Mouse (Mus musculus) hindbrain, postnatal 0 days (tissue): ENCODE results near the gene Zfp114. TPM values are rescaled to one million over a fixed set of nuclear protein-coding genes. Genes with fewer than 3 reads are reported as not detected.
A peak's percentile ranks its signal among the peaks of the same experiment; 100 is the strongest.

Experiments
- ATAC-seq: fragments of 200-750 bp; cut with Nextera tagmentation; 2 replicates; pipeline ENCODE4 v1.8.0; 2017; ENCODE audit warnings: mild to moderate bottlenecking, moderate TSS enrichment, moderate library complexity
- DNase-seq: peaks from one replicate; pipeline ENCODE4 v3.0.0-alpha.2; 2015; ENCODE audit warnings: low spot score
- H3K27ac ChIP-seq: fragments of 300-500 bp; sonication (generic); 2 replicates; pipeline ENCODE4 v1.5.1; 2014; ENCODE audit warnings: mild to moderate bottlenecking
- H3K27me3 ChIP-seq: fragments of 300-500 bp; sonication (generic); 2 replicates; pipeline ENCODE4 v1.6.1; 2014; ENCODE audit warnings: low read length, mixed read lengths; ENCODE audit not compliant: insufficient read depth
- H3K36me3 ChIP-seq: fragments of 300-500 bp; sonication (generic); 2 replicates; pipeline ENCODE4 v1.6.1; 2014; ENCODE audit warnings: low read length, mixed read lengths; ENCODE audit not compliant: insufficient read depth
- H3K4me1 ChIP-seq: fragments of 300-500 bp; sonication (generic); 2 replicates; pipeline ENCODE4 v1.6.1; 2014; ENCODE audit warnings: antibody characterized with exemption, low read length, mixed read lengths; ENCODE audit not compliant: insufficient read depth
- H3K4me2 ChIP-seq: fragments of 300-500 bp; sonication (generic); 2 replicates; pipeline ENCODE4 v1.6.1; 2014; ENCODE audit warnings: low read depth, mild to moderate bottlenecking, low read length, moderate library complexity, mixed read lengths
- H3K4me3 ChIP-seq: fragments of 300-500 bp; sonication (generic); 2 replicates; pipeline ENCODE4 v1.5.1; 2014; ENCODE audit warnings: low read length
- H3K9ac ChIP-seq: fragments of 300-500 bp; sonication (generic); replicated peaks from 2 replicates; pipeline ENCODE4 v1.6.1; 2014; ENCODE audit warnings: mild to moderate bottlenecking, low read length, moderate library complexity, mixed read lengths
- H3K9me3 ChIP-seq: fragments of 300-500 bp; sonication (generic); 2 replicates; pipeline ENCODE4 v1.6.1; 2016; ENCODE audit warnings: low read length, mixed read lengths
- CTCF ChIP-seq: IDR thresholded peaks from 2 replicates; pipeline ENCODE4 v1.5.1; 2016; ENCODE audit warnings: antibody characterized with exemption, control low read depth, low read depth
- WGBS: fragments of 180-500 bp; shearing (Covaris S2); extraction: QIAGEN DNeasy Blood & Tissue Kit; methylation state at CpG from one replicate; pipeline ENCODE4 v1.1.7; 2014; 5-methylcytosine and 5-hydroxymethylcytosine counted together
- polyA plus RNA-seq: library from polyadenylated mRNA; unstranded; fragments of >200 nt; fragmentation: Nextera tagmentation; extraction: Ambion mirVana; gene quantifications from 2 replicates; pipeline ENCODE4 v1.2.1, GENCODE M21; 2015
- total RNA-seq: library from RNA; depleted of rRNA; stranded (reverse); fragments of >200 nt; gene quantifications from 2 replicates; pipeline ENCODE4 v1.2.3, GENCODE M21; 2014; rRNA removed

The Zfp114 gene
- total and polyA plus RNA-seq, 2 experiments from 2014 or later, result 3.0 to 5.5 TPM

GRCm38 (mm10) chr7:24207488-24208261 lies 32.8 kb downstream of the Zfp114 start:
- peak; percentile 93 for ATAC-seq
- Histone ChIP-seq H3K27ac (peak overlapping the region; percentile 74), H3K4me1 (0 out of 2 replicates have a peak, but pooled peaks cover 4% of the 10 kb centered on the region), H3K4me2 (peak overlapping the region; percentile 72), H3K4me3 (peak overlapping the region; percentile 63), H3K36me3 (no peaks in the 10 kb centered on the region), H3K27me3 (no peaks in the 10 kb centered on the region), H3K9me3 (no peaks in the 10 kb centered on the region), H3K9ac (peak overlapping the region; percentile 77)
- DNase-seq, result peak; percentile 93
- TF ChIP-seq CTCF, result peak; percentile 44
- WGBS, result 16% methylated on average over 24 of the region's 24 CpGs

- no peak overlapping the region for H3K27ac ChIP-seq
- ATAC-seq (peak; percentile 60; the same call in 1 of the 2 replicates), DNase-seq (no peak)
- H3K27me3 ChIP-seq, result no peaks in the 10 kb centered on the region
- H3K4me1 ChIP-seq, result 0 out of 2 replicates have a peak, but pooled peaks cover 4% of the 10 kb centered on the region
- no peaks in the 10 kb centered on the region for H3K36me3 ChIP-seq
- TF ChIP-seq CTCF, result no peak
- peak overlapping the region; percentile 77; the same call in 1 of the 2 replicates for H3K9ac ChIP-seq
- H3K4me3 ChIP-seq, result peak overlapping the region; percentile 63
- 56% methylated on average over 7 of the region's 7 CpGs for WGBS
- no peaks in the 10 kb centered on the region for H3K9me3 ChIP-seq
- peak overlapping the region; percentile 72 for H3K4me2 ChIP-seq
These were observed 33.5 kb downstream of the Zfp114 start for GRCm38 (mm10) chr7:24208282-24208886.

GRCm38 (mm10) chr7:24210296-24210695 lies 35.4 kb downstream of the Zfp114 start:
- Histone ChIP-seq H3K27ac (no peak overlapping the region), H3K4me3 (no peak overlapping the region), H3K27me3 (no peaks in the 10 kb centered on the region), H3K9me3 (no peaks in the 10 kb centered on the region), H3K9ac (no peak overlapping the region), H3K4me2 (no peak overlapping the region), H3K36me3 (no peaks in the 10 kb centered on the region), H3K4me1 (0 out of 2 replicates have a peak, but pooled peaks cover 4% of the 10 kb centered on the region)
- no peak for TF ChIP-seq CTCF
- DNase-seq (no peak), ATAC-seq (no peak)
- WGBS, result 77% methylated on average over 2 of the region's 2 CpGs

GRCm38 (mm10) chr7:24211343-24211742 lies 36.5 kb downstream of the Zfp114 start, which contains the start of gene Zfp111:
Zfp111 (minus strand) TSS chr7:24211443.
- 0 out of 2 replicates have a peak, but pooled peaks cover 4% of the 10 kb centered on the region for H3K4me1 ChIP-seq
- H3K27ac ChIP-seq, result no peak within 1 kb of the TSS
- no peak within 1 kb of the TSS for H3K4me2 ChIP-seq
- H3K9ac ChIP-seq, result no peak within 1 kb of the TSS
- no peaks in the 10 kb centered on the region for H3K27me3 ChIP-seq
- WGBS, result 86% methylated on average over 5 of the region's 5 CpGs
- no peaks in the 10 kb centered on the region for H3K36me3 ChIP-seq
- no peak for DNase-seq
- no peak within 1 kb of the TSS for H3K4me3 ChIP-seq
- H3K9me3 ChIP-seq, result 0 out of 2 replicates have a peak, but pooled peaks cover under 1% of the 10 kb centered on the region
- no peak for ATAC-seq
- no peak for TF ChIP-seq CTCF

Other genes with a start within 250 kb of the Zfp114 start
- not detected in 2 replicates for gene Vmn1r179, start 248.1 kb upstream of the Zfp114 start, total RNA-seq
- not detected in 2 replicates for gene Vmn1r179, start 248.1 kb upstream of the Zfp114 start, polyA plus RNA-seq
- not detected in 2 replicates for gene Vmn1r180, start 224.4 kb upstream of the Zfp114 start, total RNA-seq
- gene Vmn1r180, start 224.4 kb upstream of the Zfp114 start, polyA plus RNA-seq, result not detected in 2 replicates
- gene Vmn1r181, start 200.4 kb upstream of the Zfp114 start, total RNA-seq, result not detected in 2 replicates
- not detected in 2 replicates for gene Vmn1r181, start 200.4 kb upstream of the Zfp114 start, polyA plus RNA-seq
- gene V1rd19, start 173.4 kb upstream of the Zfp114 start, total RNA-seq, result not detected in 2 replicates
- not detected in 2 replicates for gene V1rd19, start 173.4 kb upstream of the Zfp114 start, polyA plus RNA-seq
- gene Vmn1r183, start 121.8 kb upstream of the Zfp114 start, total RNA-seq, result not detected in 2 replicates
- gene Vmn1r183, start 121.8 kb upstream of the Zfp114 start, polyA plus RNA-seq, result not detected in 2 replicates
- 23.7 and 29.1 TPM in 2 replicates for gene Zfp180, start 93.1 kb upstream of the Zfp114 start, total RNA-seq
- 18.6 and 19.5 TPM in 2 replicates for gene Zfp180, start 93.1 kb upstream of the Zfp114 start, polyA plus RNA-seq
- gene Zfp112, start 62.7 kb upstream of the Zfp114 start, total RNA-seq, result 5.0 and 7.3 TPM in 2 replicates
- 4.1 and 4.5 TPM in 2 replicates for gene Zfp112, start 62.7 kb upstream of the Zfp114 start, polyA plus RNA-seq
- 17.0 and 19.6 TPM in 2 replicates for gene Zfp235, start 40.9 kb upstream of the Zfp114 start, total RNA-seq
- gene Zfp235, start 40.9 kb upstream of the Zfp114 start, polyA plus RNA-seq, result 20.0 and 20.4 TPM in 2 replicates
- gene Zfp111, start 36.4 kb downstream of the Zfp114 start, total RNA-seq, result 3.7 and 5.9 TPM in 2 replicates
- gene Zfp111, start 36.4 kb downstream of the Zfp114 start, polyA plus RNA-seq, result 2.0 and 2.5 TPM in 2 replicates
- gene Zfp109, start 62.5 kb downstream of the Zfp114 start, total RNA-seq, result 4.4 and 8.5 TPM in 2 replicates
- gene Zfp109, start 62.5 kb downstream of the Zfp114 start, polyA plus RNA-seq, result 2.0 and 2.1 TPM in 2 replicates
- 7.5 and 9.1 TPM in 2 replicates for gene Zfp108, start 79.7 kb downstream of the Zfp114 start, total RNA-seq
- gene Zfp108, start 79.7 kb downstream of the Zfp114 start, polyA plus RNA-seq, result 3.0 and 3.7 TPM in 2 replicates
- 5.4 and 6.9 TPM in 2 replicates for gene Zfp93, start 95.4 kb downstream of the Zfp114 start, total RNA-seq
- 2.2 and 3.1 TPM in 2 replicates for gene Zfp93, start 95.4 kb downstream of the Zfp114 start, polyA plus RNA-seq
- gene Zfp61, start 126.2 kb downstream of the Zfp114 start, total RNA-seq, result 20.1 and 23.5 TPM in 2 replicates
- 26.1 and 31.6 TPM in 2 replicates for gene Zfp61, start 126.2 kb downstream of the Zfp114 start, polyA plus RNA-seq
- 9.6 and 12.0 TPM in 2 replicates for gene Zfp94, start 141.6 kb downstream of the Zfp114 start, total RNA-seq
- 17.3 and 21.6 TPM in 2 replicates for gene Zfp94, start 141.6 kb downstream of the Zfp114 start, polyA plus RNA-seq
- not detected in 2 replicates for gene Tescl, start 158.9 kb downstream of the Zfp114 start, total RNA-seq
- gene Tescl, start 158.9 kb downstream of the Zfp114 start, polyA plus RNA-seq, result 0.46 TPM in 1 of 2 replicates, not detected in the other
- gene Lypd5, start 174.1 kb downstream of the Zfp114 start, total RNA-seq, result not detected in 2 replicates
- gene Lypd5, start 174.1 kb downstream of the Zfp114 start, polyA plus RNA-seq, result 0.13 TPM in 1 of 2 replicates, not detected in the other
- 1.1 and 3.9 TPM in 2 replicates for gene Kcnn4, start 195.2 kb downstream of the Zfp114 start, total RNA-seq
- gene Kcnn4, start 195.2 kb downstream of the Zfp114 start, polyA plus RNA-seq, result 1.2 and 1.9 TPM in 2 replicates
- 34.5 and 52.3 TPM in 2 replicates for gene Smg9, start 224.6 kb downstream of the Zfp114 start, total RNA-seq
- gene Smg9, start 224.6 kb downstream of the Zfp114 start, polyA plus RNA-seq, result 27.4 and 29.7 TPM in 2 replicates